Comparison of ENCODE assay signal across 32 mouse cellular contexts in genomic region chr9:108977966-108978365, GRCm38 (mm10). TPM values are rescaled to one million over a fixed set of nuclear protein-coding genes. Genes with fewer than 3 reads are reported as not detected.
DNase-seq lines count a peak whose midpoint lies in the region; ATAC-seq and TF ChIP-seq lines count a peak whose summit lies in the region.
"Had no signal": no experiment of that assay in that cellular context is flagged by ENCODE, and none has a peak within 500 bp of the region (broad histone marks: within the 10 kb centered on the region; RNA-seq: fewer than 3 reads in every experiment).

No protein-coding gene starts in this region.

- no peak overlapping the region for H3K9ac ChIP-seq in intestine, embryonic 14.5 days (ENCODE audit: low read length)
- H3K9ac ChIP-seq in intestine, postnatal 0 days (ENCODE audit: low read depth, low read length), result no peak overlapping the region
- H3K9ac ChIP-seq: embryonic facial prominence, embryonic 15.5 days; forebrain, embryonic 15.5 days; heart, embryonic 15.5 days; hindbrain, embryonic 12.5 days; liver, embryonic 15.5 days; lung, embryonic 15.5 days; neural tube, embryonic 13.5 days had no signal

- H3K27me3 ChIP-seq in intestine, embryonic 14.5 days (replicated peaks; ENCODE audit: control insufficient read depth, insufficient read depth, low read length), result no peaks in the 10 kb centered on the region
- no peaks in the 10 kb centered on the region for H3K27me3 ChIP-seq in intestine, postnatal 0 days (replicated peaks; ENCODE audit: control insufficient read depth, insufficient read depth, low read length)
- H3K27me3 ChIP-seq: embryonic facial prominence, embryonic 15.5 days; forebrain, embryonic 15.5 days; heart, embryonic 15.5 days; hindbrain, embryonic 12.5 days; lung, embryonic 15.5 days; neural tube, embryonic 13.5 days had no signal

- TF ChIP-seq CTCF in intestine, postnatal 0 days (IDR thresholded peaks at IDR 0.05; ENCODE audit: low read depth), result no peak

- peak; percentile 53 for DNase-seq in adrenal gland, adult 2 months
- DNase-seq in adrenal gland, adult 18-20 months (ENCODE audit: low spot score in 2 of 2), result no peak
- DNase-seq in intestine, embryonic 14.5 days (ENCODE audit: low spot score), result no peak
- peak; percentile 73 for DNase-seq in NIH3T3 (ENCODE audit: low read depth)
- no peak for DNase-seq in testis, postnatal 14 days (ENCODE audit: low spot score)
- DNase-seq in liver, result no peak
- DNase-seq: adrenal gland, postnatal 10 days; cerebellum, adult 2 months; cerebellum, postnatal 14 days; heart, adult 2 months; kidney, adult 11 months; kidney, postnatal 25 days; thymus, postnatal 4 days had no signal

- H3K4me3 ChIP-seq in intestine, embryonic 14.5 days (ENCODE audit: low read depth, low read length), result no peak overlapping the region
- H3K4me3 ChIP-seq in intestine, postnatal 0 days (ENCODE audit: low read depth, low read length), result no peak overlapping the region
- H3K4me3 ChIP-seq: embryonic facial prominence, embryonic 10.5 days; embryonic facial prominence, embryonic 15.5 days; forebrain, embryonic 15.5 days; heart, adult 2 months; heart, embryonic 15.5 days; hindbrain, embryonic 12.5 days; liver, embryonic 15.5 days; lung, embryonic 15.5 days; midbrain, embryonic 10.5 days; neural tube, embryonic 13.5 days had no signal

- H3K27ac ChIP-seq in intestine, embryonic 14.5 days (ENCODE audit: low read depth), result no peak overlapping the region
- no peak overlapping the region for H3K27ac ChIP-seq in intestine, postnatal 0 days (ENCODE audit: low read depth, low read length)
- H3K27ac ChIP-seq: embryonic facial prominence, embryonic 10.5 days; embryonic facial prominence, embryonic 15.5 days; forebrain, embryonic 15.5 days; heart, adult 2 months; heart, embryonic 15.5 days; hindbrain, embryonic 12.5 days; hindbrain, postnatal 0 days; liver, embryonic 15.5 days; lung, embryonic 15.5 days; midbrain, embryonic 10.5 days; neural tube, embryonic 13.5 days had no signal

- 74% methylated on average over 7 of the region's 7 CpGs for WGBS in intestine, embryonic 14.5 days
- 65% methylated on average over 7 of the region's 7 CpGs for WGBS in intestine, postnatal 0 days

- no peak overlapping the region for H3K4me2 ChIP-seq in intestine, embryonic 14.5 days (ENCODE audit: low read length)
- H3K4me2 ChIP-seq in intestine, postnatal 0 days (replicated peaks; ENCODE audit: low read depth), result no peak overlapping the region
- H3K4me2 ChIP-seq: embryonic facial prominence, embryonic 15.5 days; forebrain, embryonic 15.5 days; heart, embryonic 15.5 days; hindbrain, embryonic 12.5 days; liver, embryonic 15.5 days; lung, embryonic 15.5 days; neural tube, embryonic 13.5 days had no signal

- no peaks in the 10 kb centered on the region for H3K9me3 ChIP-seq in intestine, embryonic 14.5 days (ENCODE audit: control insufficient read depth, low read length)
- no peaks in the 10 kb centered on the region for H3K9me3 ChIP-seq in intestine, postnatal 0 days (ENCODE audit: control insufficient read depth)
- H3K9me3 ChIP-seq: embryonic facial prominence, embryonic 10.5 days; embryonic facial prominence, embryonic 15.5 days; forebrain, embryonic 15.5 days; heart, embryonic 15.5 days; hindbrain, embryonic 12.5 days; liver, embryonic 15.5 days; lung, embryonic 15.5 days; midbrain, embryonic 10.5 days; neural tube, embryonic 13.5 days had no signal

- no peaks in the 10 kb centered on the region for H3K36me3 ChIP-seq in intestine, embryonic 14.5 days (ENCODE audit: control insufficient read depth, insufficient read depth, low read length)
- no peaks in the 10 kb centered on the region for H3K36me3 ChIP-seq in intestine, postnatal 0 days (ENCODE audit: control insufficient read depth, insufficient read depth)
- H3K36me3 ChIP-seq: embryonic facial prominence, embryonic 10.5 days; forebrain, embryonic 15.5 days; heart, embryonic 15.5 days; hindbrain, embryonic 12.5 days; liver, embryonic 15.5 days; lung, embryonic 15.5 days; midbrain, embryonic 10.5 days; neural tube, embryonic 13.5 days had no signal

- peak; percentile 40; the same call in 1 of the 2 replicates for ATAC-seq in intestine, embryonic 14.5 days (replicated peaks; ENCODE audit: low FRiP score, low TSS enrichment, low read depth)
- ATAC-seq in intestine, postnatal 0 days, result no peak
- ATAC-seq: forebrain, embryonic 15.5 days; hindbrain, postnatal 0 days had no signal

- no peaks in the 10 kb centered on the region for H3K4me1 ChIP-seq in intestine, embryonic 14.5 days (replicated peaks; ENCODE audit: control insufficient read depth, insufficient read depth, low read length)
- H3K4me1 ChIP-seq in intestine, postnatal 0 days (replicated peaks; ENCODE audit: control insufficient read depth, insufficient read depth, low read length), result no peaks in the 10 kb centered on the region
- H3K4me1 ChIP-seq: embryonic facial prominence, embryonic 10.5 days; embryonic facial prominence, embryonic 15.5 days; forebrain, embryonic 15.5 days; heart, embryonic 15.5 days; hindbrain, embryonic 12.5 days; lung, embryonic 15.5 days; midbrain, embryonic 10.5 days; neural tube, embryonic 13.5 days had no signal

RNA-seq across cellular contexts. Expression of gene Ucn2, which starts 7.8 kb away (rescaled TPM):
- under 1 TPM in 1 of 2 experiments, not detected in 1; 0.58 TPM for total RNA-seq in adrenal gland, adult 2 months (2021)
- polyA plus RNA-seq in adrenal gland, adult 2 months (2012; rRNA removed), result 0.47 and 0.50 TPM in 2 replicates
- total RNA-seq in adrenal gland, adult 18-20 months (2021), result under 1 TPM; 0.26 to 0.53 TPM
- 0.37 TPM in 1 of 2 replicates, not detected in the other for polyA plus RNA-seq in intestine, embryonic 14.5 days (2014; fragmentation: Nextera tagmentation; extraction: Ambion mirVana)
- polyA plus RNA-seq in intestine, postnatal 0 days (2015; fragmentation: Nextera tagmentation; extraction: Ambion mirVana), result not detected in 2 replicates
- total RNA-seq: heart, adult 2 months; heart, postnatal 25 days; hindbrain, postnatal 0 days; left cerebral cortex, adult 18-20 months; left cerebral cortex, postnatal 14 days; liver, adult 2 months; megakaryocyte progenitor cell, adult 5-6 weeks; midbrain, postnatal 0 days had no signal
- polyA plus RNA-seq: embryonic facial prominence, embryonic 10.5 days; forebrain, embryonic 15.5 days; heart, adult 2 months; heart, embryonic 15.5 days; hindbrain, embryonic 12.5 days; hindbrain, postnatal 0 days; limb, embryonic 11.5 days; liver, adult 2 months; lung, embryonic 15.5 days; midbrain, embryonic 10.5 days; midbrain, postnatal 0 days; neural tube, embryonic 13.5 days; thymus, postnatal 0 days had no signal

RNA-seq across cellular contexts. Expression of gene Pfkfb4, which starts 13.6 kb away (rescaled TPM):
- total RNA-seq in adrenal gland, adult 2 months (2021), result 1 to 10 TPM; 5.5 to 8.7 TPM
- 10.6 and 14.1 TPM in 2 replicates for polyA plus RNA-seq in adrenal gland, adult 2 months (2012; rRNA removed)
- 10 to 100 TPM in 1 of 2 experiments, 1 to 10 TPM in 1; 7.6 to 13.7 TPM for total RNA-seq in adrenal gland, adult 18-20 months (2021)
- 10.2 and 11.3 TPM in 2 replicates for polyA plus RNA-seq in intestine, embryonic 14.5 days (2014; fragmentation: Nextera tagmentation; extraction: Ambion mirVana)
- 43.1 and 48.3 TPM in 2 replicates for polyA plus RNA-seq in intestine, postnatal 0 days (2015; fragmentation: Nextera tagmentation; extraction: Ambion mirVana)

RNA-seq across cellular contexts. Expression of gene Col7a1, which starts 24.6 kb away (rescaled TPM):
- 1 to 10 TPM; 3.1 to 3.3 TPM for total RNA-seq in adrenal gland, adult 2 months (2021)
- 4.6 and 6.6 TPM in 2 replicates for polyA plus RNA-seq in adrenal gland, adult 2 months (2012; rRNA removed)
- total RNA-seq in adrenal gland, adult 18-20 months (2021), result 1 to 10 TPM; 6.4 to 7.5 TPM
- 1.7 and 1.8 TPM in 2 replicates for polyA plus RNA-seq in intestine, embryonic 14.5 days (2014; fragmentation: Nextera tagmentation; extraction: Ambion mirVana)
- polyA plus RNA-seq in intestine, postnatal 0 days (2015; fragmentation: Nextera tagmentation; extraction: Ambion mirVana), result 1.9 and 3.1 TPM in 2 replicates

RNA-seq across cellular contexts. Expression of gene Uqcrc1, which starts 41.5 kb away (rescaled TPM):
- total RNA-seq in adrenal gland, adult 2 months (2021), result 100 to 1,000 TPM; 546 to 765 TPM
- 797 and 881 TPM in 2 replicates for polyA plus RNA-seq in adrenal gland, adult 2 months (2012; rRNA removed)
- total RNA-seq in adrenal gland, adult 18-20 months (2021), result 1,000 to 10,000 TPM in 1 of 2 experiments, 100 to 1,000 TPM in 1; 638 to 1,072 TPM
- polyA plus RNA-seq in intestine, embryonic 14.5 days (2014; fragmentation: Nextera tagmentation; extraction: Ambion mirVana), result 522 and 561 TPM in 2 replicates
- 557 and 585 TPM in 2 replicates for polyA plus RNA-seq in intestine, postnatal 0 days (2015; fragmentation: Nextera tagmentation; extraction: Ambion mirVana)

Comparison
In these comparisons a context has a peak if more than half of its experiments do, and no peak if none do; other contexts are left out.
1. DNase-seq: peak in adrenal gland, adult 2 months (single experiment) and NIH3T3 (single experiment); none in adrenal gland, adult 18-20 months (0 of 2), intestine, embryonic 14.5 days (single experiment), testis, postnatal 14 days (single experiment) and liver (single experiment).